Mouse (Mus musculus) hindbrain, embryonic 12.5 days (tissue): Measurements from ENCODE around the gene Lrrc7. TPM values are rescaled to one million over a fixed set of nuclear protein-coding genes. Genes with fewer than 3 reads are reported as not detected.

Source experiments
- ATAC-seq: fragments of 200-750 bp; cut with Nextera tagmentation; 2 replicates; pipeline ENCODE4 v1.8.0; 2017; ENCODE audit warnings: moderate TSS enrichment; ENCODE audit not compliant: low FRiP score
- H3K27ac ChIP-seq: fragments of 300-500 bp; sonication (generic); 2 replicates; pipeline ENCODE4 v1.5.1; 2016; ENCODE audit warnings: mild to moderate bottlenecking
- H3K27me3 ChIP-seq: fragments of 300-500 bp; sonication (generic); 2 replicates; pipeline ENCODE4 v1.6.1; 2016; ENCODE audit warnings: mild to moderate bottlenecking
- H3K36me3 ChIP-seq: fragments of 300-500 bp; sonication (generic); 2 replicates; pipeline ENCODE4 v1.6.1; 2016; ENCODE audit warnings: mild to moderate bottlenecking
- H3K4me1 ChIP-seq: fragments of 300-500 bp; sonication (generic); 2 replicates; pipeline ENCODE4 v1.6.1; 2016
- H3K4me2 ChIP-seq: fragments of 300-500 bp; sonication (generic); replicated peaks from 2 replicates; pipeline ENCODE4 v1.6.1; 2016; ENCODE audit warnings: mild to moderate bottlenecking
- H3K4me3 ChIP-seq: fragments of 300-500 bp; sonication (generic); 2 replicates; pipeline ENCODE4 v1.5.1; 2016; ENCODE audit warnings: mild to moderate bottlenecking
- H3K9ac ChIP-seq: fragments of 300-500 bp; sonication (generic); 2 replicates; pipeline ENCODE4 v1.6.1; 2016; ENCODE audit warnings: mild to moderate bottlenecking, moderate library complexity
- H3K9me3 ChIP-seq: fragments of 300-500 bp; sonication (generic); replicated peaks from 2 replicates; pipeline ENCODE4 v1.6.1; 2016; ENCODE audit warnings: mild to moderate bottlenecking
- WGBS: fragments of 180-500 bp; shearing (Covaris S2); methylation state at CpG from one replicate; pipeline ENCODE4 v1.1.7; 2016; 5-methylcytosine and 5-hydroxymethylcytosine counted together
- polyA plus RNA-seq: library from polyadenylated mRNA; unstranded; fragments of >200 nt; fragmentation: Nextera tagmentation; extraction: Ambion mirVana; gene quantifications from 2 replicates; pipeline ENCODE4 v1.2.1, GENCODE M21; 2016

Lrrc7 gene
- polyA plus RNA-seq, 1 experiment from 2014 or later, result 4.3 TPM

GRCm38 (mm10) chr3:158091601-158092000 lies 470.4 kb downstream of the Lrrc7 start:
- H3K4me3 ChIP-seq, result no peak overlapping the region
- no peak overlapping the region for H3K9ac ChIP-seq
- H3K27ac ChIP-seq, result no peak overlapping the region
- no peak for ATAC-seq
- H3K9me3 ChIP-seq, result no peaks in the 10 kb centered on the region
- no peak overlapping the region for H3K4me2 ChIP-seq
- WGBS, result 87% methylated on average over 3 of the region's 3 CpGs
- H3K27me3 ChIP-seq, result no peaks in the 10 kb centered on the region
- H3K36me3 ChIP-seq, result no peaks in the 10 kb centered on the region
- no peaks in the 10 kb centered on the region for H3K4me1 ChIP-seq

- Histone ChIP-seq H3K36me3 (no peaks in the 10 kb centered on the region), H3K4me3 (no peak overlapping the region), H3K4me1 (no peaks in the 10 kb centered on the region), H3K9me3 (no peaks in the 10 kb centered on the region), H3K4me2 (no peak overlapping the region), H3K27me3 (no peaks in the 10 kb centered on the region), H3K27ac (no peak overlapping the region), H3K9ac (no peak overlapping the region)
- no peak for ATAC-seq
- 79% methylated on average over 5 of the region's 5 CpGs for WGBS
Observed at GRCm38 (mm10) chr3:158077828-158078227, 484.2 kb downstream of the Lrrc7 start.

GRCm38 (mm10) chr3:158077380-158077772 lies 484.6 kb downstream of the Lrrc7 start:
- Histone ChIP-seq H3K4me1 (no peaks in the 10 kb centered on the region), H3K27ac (no peak overlapping the region), H3K4me2 (no peak overlapping the region), H3K9ac (no peak overlapping the region), H3K4me3 (no peak overlapping the region), H3K36me3 (no peaks in the 10 kb centered on the region), H3K9me3 (no peaks in the 10 kb centered on the region), H3K27me3 (no peaks in the 10 kb centered on the region)
- ATAC-seq, result no peak
- WGBS, result 59% methylated on average over 1 of the region's 1 CpGs

GRCm38 (mm10) chr3:158076685-158077379 lies 485.2 kb downstream of the Lrrc7 start:
- no peaks in the 10 kb centered on the region for H3K27me3 ChIP-seq
- 39% methylated on average over 4 of the region's 4 CpGs for WGBS
- ATAC-seq, result no peak
- H3K4me1 ChIP-seq, result no peaks in the 10 kb centered on the region
- no peak overlapping the region for H3K27ac ChIP-seq
- no peak overlapping the region for H3K4me3 ChIP-seq
- no peak overlapping the region for H3K4me2 ChIP-seq
- H3K9me3 ChIP-seq, result no peaks in the 10 kb centered on the region
- no peak overlapping the region for H3K9ac ChIP-seq
- H3K36me3 ChIP-seq, result no peaks in the 10 kb centered on the region

GRCm38 (mm10) chr3:158075004-158075403 lies 487.0 kb downstream of the Lrrc7 start:
- Histone ChIP-seq H3K27me3 (no peaks in the 10 kb centered on the region), H3K4me2 (no peak overlapping the region), H3K9me3 (no peaks in the 10 kb centered on the region), H3K4me3 (no peak overlapping the region), H3K4me1 (no peaks in the 10 kb centered on the region), H3K27ac (no peak overlapping the region), H3K36me3 (no peaks in the 10 kb centered on the region), H3K9ac (no peak overlapping the region)
- 94% methylated on average over 2 of the region's 2 CpGs for WGBS
- ATAC-seq, result no peak

GRCm38 (mm10) chr3:158068613-158069263 lies 493.3 kb downstream of the Lrrc7 start:
- 66% methylated on average over 9 of the region's 9 CpGs for WGBS
- Histone ChIP-seq H3K4me3 (no peak overlapping the region), H3K36me3 (peaks cover 7% of the 10 kb centered on the region; the same call in 1 of the 2 replicates), H3K9me3 (no peaks in the 10 kb centered on the region), H3K4me2 (no peak overlapping the region), H3K27me3 (no peaks in the 10 kb centered on the region), H3K27ac (no peak overlapping the region), H3K9ac (no peak overlapping the region), H3K4me1 (no peaks in the 10 kb centered on the region)
- no peak for ATAC-seq

DNA sequence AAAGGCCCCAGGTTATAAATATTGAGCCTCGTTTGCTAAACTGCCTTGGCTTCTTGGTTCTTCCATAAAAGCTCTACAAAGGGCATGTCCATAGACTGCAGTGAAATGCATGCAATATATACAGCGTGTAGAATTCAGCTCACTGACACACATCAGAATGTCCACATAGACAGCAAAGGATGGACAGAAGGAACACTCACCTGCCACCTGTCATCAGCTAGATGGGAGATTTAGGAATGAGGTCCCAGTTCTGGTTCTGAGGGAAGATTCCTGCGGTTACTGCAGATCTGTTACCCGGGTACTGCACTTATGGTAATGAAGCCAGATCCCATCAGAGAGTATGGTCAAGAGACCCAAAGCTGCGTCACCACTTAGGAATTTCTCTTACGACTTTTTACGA lies 494.1 kb downstream of the Lrrc7 start:
- Histone ChIP-seq H3K4me2 (no peak overlapping the region), H3K27me3 (no peaks in the 10 kb centered on the region), H3K4me3 (no peak overlapping the region), H3K9me3 (no peaks in the 10 kb centered on the region), H3K4me1 (no peaks in the 10 kb centered on the region), H3K27ac (no peak overlapping the region), H3K9ac (no peak overlapping the region), H3K36me3 (peaks cover 7% of the 10 kb centered on the region; the same call in 1 of the 2 replicates)
- 88% methylated on average over 7 of the region's 7 CpGs for WGBS
- ATAC-seq, result no peak

DNA sequence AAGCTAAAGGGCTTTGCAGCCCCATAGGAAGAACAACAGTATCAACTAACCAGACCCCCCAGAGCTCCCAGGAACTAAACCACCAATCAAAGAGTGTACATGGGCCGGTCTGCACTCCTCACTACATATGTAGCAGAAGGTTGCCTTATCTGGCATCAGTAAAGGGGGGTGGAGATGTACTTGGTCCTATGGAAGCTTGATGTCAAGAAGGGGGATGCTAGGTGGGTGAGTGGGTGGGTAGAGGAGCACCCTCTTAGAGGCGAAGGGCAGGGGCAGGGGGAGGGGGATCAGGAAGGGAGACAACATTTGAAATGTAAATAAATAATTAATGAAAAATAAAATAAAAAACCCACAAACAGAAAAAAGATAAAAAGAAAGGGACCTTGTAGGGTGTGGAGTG lies 496.8 kb downstream of the Lrrc7 start:
- no peak overlapping the region for H3K27ac ChIP-seq
- H3K4me3 ChIP-seq, result no peak overlapping the region
- no peak overlapping the region for H3K4me2 ChIP-seq
- H3K27me3 ChIP-seq, result no peaks in the 10 kb centered on the region
- no peaks in the 10 kb centered on the region for H3K9me3 ChIP-seq
- H3K4me1 ChIP-seq, result no peaks in the 10 kb centered on the region
- ATAC-seq, result no peak
- 92% methylated on average over 2 of the region's 2 CpGs for WGBS
- no peak overlapping the region for H3K9ac ChIP-seq
- H3K36me3 ChIP-seq, result peaks cover 12% of the 10 kb centered on the region; the same call in 1 of the 2 replicates

GRCm38 (mm10) chr3:158061811-158062523 lies 500.1 kb downstream of the Lrrc7 start:
- WGBS, result 93% methylated on average over 5 of the region's 5 CpGs
- Histone ChIP-seq H3K27ac (no peak overlapping the region), H3K4me1 (no peaks in the 10 kb centered on the region), H3K9ac (no peak overlapping the region), H3K4me3 (no peak overlapping the region), H3K4me2 (no peak overlapping the region), H3K9me3 (no peaks in the 10 kb centered on the region), H3K27me3 (no peaks in the 10 kb centered on the region), H3K36me3 (peaks cover 33% of the 10 kb centered on the region)
- ATAC-seq, result no peak

- Histone ChIP-seq H3K4me3 (no peak overlapping the region), H3K9me3 (no peaks in the 10 kb centered on the region), H3K27me3 (no peaks in the 10 kb centered on the region), H3K36me3 (peaks cover 41% of the 10 kb centered on the region), H3K4me1 (no peaks in the 10 kb centered on the region), H3K27ac (no peak overlapping the region), H3K9ac (no peak overlapping the region), H3K4me2 (no peak overlapping the region)
- WGBS, result 90% methylated on average over 2 of the region's 2 CpGs
- no peak for ATAC-seq
Observed at GRCm38 (mm10) chr3:158060621-158061291, 501.3 kb downstream of the Lrrc7 start.

- 90% methylated on average over 2 of the region's 2 CpGs for WGBS
Observed at GRCm38 (mm10) chr3:158049508-158049907, 512.5 kb downstream of the Lrrc7 start.

GRCm38 (mm10) chr3:158040755-158041154 lies 521.3 kb downstream of the Lrrc7 start:
- Histone ChIP-seq H3K27me3 (no peaks in the 10 kb centered on the region), H3K36me3 (no peaks in the 10 kb centered on the region), H3K27ac (no peak overlapping the region), H3K9me3 (no peaks in the 10 kb centered on the region), H3K4me2 (no peak overlapping the region), H3K9ac (no peak overlapping the region), H3K4me1 (peaks cover 8% of the 10 kb centered on the region), H3K4me3 (no peak overlapping the region)
- no peak for ATAC-seq
- 87% methylated on average over 2 of the region's 2 CpGs for WGBS

More at GRCm38 (mm10) chr3:158049508-158049907, 512.5 kb downstream of the Lrrc7 start:
- H3K9me3 ChIP-seq, result no peaks in the 10 kb centered on the region
- ATAC-seq, result no peak
- no peak overlapping the region for H3K9ac ChIP-seq
- no peak overlapping the region for H3K27ac ChIP-seq
- no peak overlapping the region for H3K4me3 ChIP-seq
- H3K4me2 ChIP-seq, result no peak overlapping the region
- H3K4me1 ChIP-seq, result no peaks in the 10 kb centered on the region
- no peaks in the 10 kb centered on the region for H3K27me3 ChIP-seq
- H3K36me3 ChIP-seq, result peaks cover 14% of the 10 kb centered on the region
